Mouse (Mus musculus) CH12.LX (cell line): ENCODE results near the gene Tln2. TPM values are rescaled to one million over a fixed set of nuclear protein-coding genes. Genes with fewer than 3 reads are reported as not detected.

Source experiments
- DNase-seq: peaks from one replicate; pipeline ENCODE4 v3.0.0-alpha.2; 2013; ENCODE audit errors: extremely low read depth
- H3K27ac ChIP-seq: 2 replicates; pipeline ENCODE4 v1.5.1; 2012; ENCODE audit warnings: low read depth, mild to moderate bottlenecking, control low read depth, moderate library complexity; ENCODE audit not compliant: insufficient read depth
- H3K27me3 ChIP-seq: replicated peaks from 2 replicates; pipeline ENCODE3; 2012; ENCODE audit warnings: inconsistent platforms
- H3K36me3 ChIP-seq, 2 experiments: replicated peaks in 1 of 2; 2 replicates each; pipeline versions ENCODE3 to v1.6.1; 2012; ENCODE audit warnings: inconsistent platforms in 1 of 2, low read length in 1 of 2, mild to moderate bottlenecking in 1 of 2, mixed read lengths in 1 of 2, moderate library complexity in 1 of 2; ENCODE audit not compliant: control insufficient read depth in 1 of 2, insufficient read depth in 1 of 2
- H3K4me1 ChIP-seq, 2 experiments: 2 replicates each; pipeline ENCODE4 v1.6.1; 2012; ENCODE audit warnings: inconsistent platforms in 1 of 2, moderate library complexity in 1 of 2; ENCODE audit not compliant: insufficient read depth in 2 of 2, control insufficient read depth in 1 of 2
- H3K4me2 ChIP-seq: 2 replicates; pipeline ENCODE4 v1.6.1; 2012; ENCODE audit warnings: low read depth, mild to moderate bottlenecking, control low read depth; ENCODE audit not compliant: poor library complexity, insufficient read depth, severe bottlenecking
- H3K4me3 ChIP-seq, 3 experiments: fragments of 150-350 bp in 1 of 3; sonication (generic) in 1 of 3; replicated peaks in 1 of 3; 2 replicates each; pipeline versions ENCODE3 to v1.5.1; 2011 to 2012; ENCODE audit warnings: low read depth in 2 of 3, low read length in 2 of 3, mild to moderate bottlenecking in 2 of 3, moderate library complexity in 2 of 3, control low read depth in 1 of 3, improper control_type of control experiment in 1 of 3, inconsistent platforms in 1 of 3, mixed read lengths in 1 of 3; ENCODE audit not compliant: poor library complexity in 1 of 3
- H3K79me2 ChIP-seq: replicated peaks from 2 replicates; pipeline ENCODE4 v1.6.1; 2012; ENCODE audit warnings: mild to moderate bottlenecking, moderate library complexity; ENCODE audit not compliant: control insufficient read depth, poor library complexity, insufficient read depth, severe bottlenecking; ENCODE audit errors: extremely low read depth
- H3K9ac ChIP-seq: 2 replicates; pipeline ENCODE4 v1.6.1; 2012; ENCODE audit warnings: low read depth, mild to moderate bottlenecking, control low read depth, moderate library complexity; ENCODE audit not compliant: insufficient read depth
- H3K9me3 ChIP-seq: replicated peaks from 2 replicates; pipeline ENCODE3; 2012; ENCODE audit warnings: low read length, inconsistent platforms, mixed read lengths
- BHLHE40 ChIP-seq: IDR thresholded peaks from 2 replicates; pipeline ENCODE4 v1.6.1; 2011; ENCODE audit warnings: mild to moderate bottlenecking, low read depth, low read length, improper control_type of control experiment
- CTCF ChIP-seq, 2 experiments: IDR thresholded peaks in 1 of 2; conservative IDR thresholded peaks in 1 of 2; 2 replicates each; pipeline ENCODE4 v1.5.1; 2011 to 2012; ENCODE audit warnings: low read depth in 2 of 2, low read length in 2 of 2, improper control_type of control experiment in 1 of 2, inconsistent platforms in 1 of 2, mild to moderate bottlenecking in 1 of 2, moderate library complexity in 1 of 2
- EP300 ChIP-seq: IDR thresholded peaks from 2 replicates; pipeline ENCODE4 v1.6.1; 2011; ENCODE audit warnings: low read length, improper control_type of control experiment
- ETS1 ChIP-seq: conservative IDR thresholded peaks from 2 replicates; pipeline ENCODE4 v1.6.1; 2012; ENCODE audit warnings: low read depth, mild to moderate bottlenecking, inconsistent platforms, low read length, improper control_type of control experiment, moderate library complexity
- HCFC1 ChIP-seq: IDR thresholded peaks from 2 replicates; pipeline ENCODE4 v1.6.1; 2012; ENCODE audit warnings: low read depth, mild to moderate bottlenecking, inconsistent platforms, low read length, improper control_type of control experiment
- JUN ChIP-seq: IDR thresholded peaks from 2 replicates; pipeline ENCODE4 v1.6.1; 2011; ENCODE audit warnings: low read depth, mild to moderate bottlenecking, low read length, improper control_type of control experiment, moderate library complexity; ENCODE audit not compliant: insufficient read depth
- JUND ChIP-seq: conservative IDR thresholded peaks from 2 replicates; pipeline ENCODE4 v1.6.1; 2011; ENCODE audit warnings: low read depth, low read length, improper control_type of control experiment
- KAT2A ChIP-seq: IDR thresholded peaks from 2 replicates; pipeline ENCODE4 v1.6.1; 2012; ENCODE audit warnings: low read length, improper control_type of control experiment, inconsistent platforms; ENCODE audit not compliant: insufficient replicate concordance
- MAFK ChIP-seq: IDR thresholded peaks from 2 replicates; pipeline ENCODE4 v1.6.1; 2011; ENCODE audit warnings: low read length, improper control_type of control experiment; ENCODE audit not compliant: insufficient replicate concordance
- NELFE ChIP-seq: IDR thresholded peaks from 2 replicates; pipeline ENCODE4 v1.6.1; 2011; ENCODE audit warnings: low read depth, low read length, improper control_type of control experiment
- NRF1 ChIP-seq: IDR thresholded peaks from 2 replicates; pipeline ENCODE4 v1.6.1; 2014; ENCODE audit warnings: low read depth, mild to moderate bottlenecking, inconsistent platforms, low read length, improper control_type of control experiment, moderate library complexity
- POLR2A ChIP-seq: IDR thresholded peaks from 2 replicates; pipeline ENCODE4 v1.6.1; 2011; ENCODE audit warnings: low read depth, mild to moderate bottlenecking, improper control_type of control experiment, low read length
- POLR2AphosphoS2 ChIP-seq: IDR thresholded peaks from 2 replicates; pipeline ENCODE4 v1.6.1; 2011; ENCODE audit warnings: low read depth, low read length, improper control_type of control experiment
- SIN3A ChIP-seq: IDR thresholded peaks from 2 replicates; pipeline ENCODE4 v1.6.1; 2012; ENCODE audit warnings: low read length, improper control_type of control experiment, inconsistent platforms
- SMC3 ChIP-seq: IDR thresholded peaks from 2 replicates; pipeline ENCODE4 v1.6.1; 2011; ENCODE audit warnings: low read depth, low read length, improper control_type of control experiment
- TCF12 ChIP-seq: IDR thresholded peaks from 2 replicates; pipeline ENCODE4 v1.6.1; 2014; ENCODE audit warnings: low read depth, mild to moderate bottlenecking, inconsistent platforms, low read length, improper control_type of control experiment
- USF2 ChIP-seq: conservative IDR thresholded peaks from 2 replicates; pipeline ENCODE4 v1.6.1; 2011; ENCODE audit warnings: low read depth, low read length, improper control_type of control experiment
- ZMIZ1 ChIP-seq: IDR thresholded peaks from 2 replicates; pipeline ENCODE4 v1.6.1; 2012; ENCODE audit warnings: low read depth, mild to moderate bottlenecking, inconsistent platforms, low read length, improper control_type of control experiment
- ZNF384 ChIP-seq: IDR thresholded peaks from 2 replicates; pipeline ENCODE4 v1.6.1; 2012; ENCODE audit warnings: low read depth, low read length, improper control_type of control experiment, inconsistent platforms
- dilution Hi-C: fragments of 300-500 bp; cut with MboI; formaldehyde crosslinking; loops from 2 replicates; pipeline ENCODE4 v1.14.3; 2020; ENCODE audit warnings: low sequenced_read_pairs; ENCODE audit not compliant: extremely low pct_unique_long_range_greater_than_20kb, extremely low pct_ligation_motif_present
- in situ Hi-C: fragments of 300-500 bp; cut with MboI; formaldehyde crosslinking; loops from 3 replicates; pipeline ENCODE4 v1.14.3; 2019; ENCODE audit warnings: low sequenced_read_pairs, low pct_ligation_motif_present, low pct_unique_long_range_greater_than_20kb, mixed read lengths
- polyA plus RNA-seq: library from polyadenylated mRNA; unstranded; fragments of >175 nt; gene quantifications from 2 replicates; pipeline ENCODE4 v1.2.1, GENCODE M21; 2012; ENCODE audit warnings: low read depth; ENCODE audit not compliant: insufficient read length
- total RNA-seq, 2 experiments: library from RNA; depleted of rRNA; stranded (reverse); fragments of 300-350 nt in 1 of 2; fragments of >200 nt in 1 of 2; gene quantifications; 2 replicates each; pipeline ENCODE4 v1.2.3; 2012 to 2014

The Tln2 gene
- total and polyA plus RNA-seq, 3 experiments: 2.6 to 4.4 (median 4.4) TPM

DNA sequence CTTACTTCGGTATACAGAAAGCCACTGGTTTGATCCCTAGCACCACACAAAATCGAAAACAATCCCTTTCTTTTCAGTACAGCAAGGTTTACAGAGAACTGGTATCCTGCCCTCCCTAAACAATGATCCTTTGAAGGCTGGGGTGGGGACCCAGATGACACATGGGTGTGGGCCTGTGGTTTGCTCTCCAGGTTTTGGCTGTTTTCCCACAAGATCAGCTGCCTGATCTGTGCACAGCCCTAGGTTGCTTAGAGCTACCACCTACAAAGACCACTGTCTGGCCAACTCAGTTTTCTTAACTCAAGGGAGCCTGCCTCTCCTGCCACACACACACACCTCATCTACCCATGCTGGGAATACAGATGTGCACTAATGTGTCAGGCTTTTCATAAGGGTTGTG is 257.9 kb downstream of the Tln2 start:
- no peaks in the 10 kb centered on the region for H3K27me3 ChIP-seq
- H3K36me3 ChIP-seq: peaks cover 0 to 3% of the 10 kb centered on the region in 2 experiments
- in situ Hi-C loops: no loop called here

DNA sequence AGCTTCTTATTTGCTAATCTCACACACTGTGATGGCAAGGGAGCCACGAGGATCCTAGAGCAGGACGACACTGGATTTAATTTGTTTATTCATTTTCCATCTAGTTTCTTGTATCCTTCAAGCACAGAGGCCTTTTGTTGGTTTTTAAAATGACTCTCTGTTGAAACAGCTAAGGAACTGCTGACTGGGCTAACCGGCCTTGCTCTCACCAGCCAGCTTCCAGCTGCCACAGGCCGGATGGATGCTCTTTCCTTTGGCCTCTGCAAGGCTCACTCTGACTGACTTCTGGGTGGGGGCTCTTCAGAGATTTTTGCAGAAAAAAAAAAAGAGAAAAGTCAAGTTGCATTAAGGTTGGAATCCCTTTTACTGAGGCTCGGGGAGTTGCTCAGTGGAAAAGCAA is 258.7 kb downstream of the Tln2 start:
- H3K27ac ChIP-seq: no peak overlapping the region
- dilution Hi-C loops: no loop called here
- H3K4me2 ChIP-seq: no peak overlapping the region
- TF ChIP-seq NRF1 (no peak), SIN3A (no peak), ETS1 (no peak), JUN (no peak), NELFE (no peak), POLR2AphosphoS2 (no peak), CTCF (conservative IDR thresholded peaks at IDR 0.05 in 1 of 2, IDR thresholded peaks at IDR 0.05 in 1 of 2; ENCODE audit: low read depth in 2 of 2, low read length in 2 of 2) (no peak), EP300 (no peak), JUND (no peak), MAFK (no peak), HCFC1 (no peak), ZNF384 (no peak), POLR2A (no peak), TCF12 (no peak), BHLHE40 (no peak), SMC3 (no peak), USF2 (no peak), ZMIZ1 (no peak)
- no peaks in the 10 kb centered on the region for H3K79me2 ChIP-seq
- H3K4me1 ChIP-seq: peaks cover 4 to 13% of the 10 kb centered on the region in 2 experiments
- no peak overlapping the region for H3K4me3 ChIP-seq
- DNase-seq: no peak
- no peak overlapping the region for H3K9ac ChIP-seq
- no peaks in the 10 kb centered on the region for H3K9me3 ChIP-seq
- in situ Hi-C loops: no loop called here
- H3K27me3 ChIP-seq: no peaks in the 10 kb centered on the region
- H3K36me3 ChIP-seq: peaks cover 0 to 3% of the 10 kb centered on the region in 2 experiments

More for the DNA sequence above, 257.9 kb downstream of the Tln2 start:
- TF ChIP-seq JUN (no peak), KAT2A (no peak), SIN3A (no peak)
- DNase-seq: no peak
- no peak overlapping the region for H3K4me3 ChIP-seq
- peaks cover 4 to 13% of the 10 kb centered on the region in 2 experiments for H3K4me1 ChIP-seq
- H3K27ac ChIP-seq: no peak overlapping the region
- no peaks in the 10 kb centered on the region for H3K9me3 ChIP-seq
- dilution Hi-C loops: no loop called here
- H3K79me2 ChIP-seq: no peaks in the 10 kb centered on the region
- H3K4me2 ChIP-seq: no peak overlapping the region
- H3K9ac ChIP-seq: no peak overlapping the region
